Mouse (Mus musculus): ENCODE measurements around the gene Fgf9. TPM values are rescaled to one million over a fixed set of nuclear protein-coding genes. Genes with fewer than 3 reads are reported as not detected.
A peak's percentile ranks its signal among the peaks of the same experiment; 100 is the strongest.

Fgf9 gene
- total and polyA plus RNA-seq, 2 experiments from 2014 or later: 3.7 to 10.6 TPM

GRCm38 (mm10) chr14:58139506-58140055, 69.2 kb downstream of the Fgf9 start:
- no peak overlapping the region for H3K27ac ChIP-seq (ENCODE audit: low read depth)
- H3K9ac ChIP-seq (replicated peaks; ENCODE audit: low read depth, low read length): no peak overlapping the region
- H3K4me2 ChIP-seq (ENCODE audit: low read depth, low read length): no peak overlapping the region
- H3K27me3 ChIP-seq (ENCODE audit: control insufficient read depth, insufficient read depth, low read length): no peaks in the 10 kb centered on the region
- no peak overlapping the region for H3K4me3 ChIP-seq (ENCODE audit: low read depth, low read length)
- 73% methylated on average over 1 of the region's 1 CpGs for WGBS
- no peaks in the 10 kb centered on the region for H3K36me3 ChIP-seq (replicated peaks; ENCODE audit: control insufficient read depth, insufficient read depth, low read length)
- ATAC-seq (ENCODE audit: insufficient read depth, low read depth) (no peak), DNase-seq (ENCODE audit: low spot score) (no peak)
- TF ChIP-seq EP300 (IDR thresholded peaks at IDR 0.05; ENCODE audit: low read depth) (no peak), CTCF (IDR thresholded peaks at IDR 0.05; ENCODE audit: low read depth) (no peak)
- H3K4me1 ChIP-seq (ENCODE audit: control insufficient read depth, insufficient read depth): no peaks in the 10 kb centered on the region
- no peaks in the 10 kb centered on the region for H3K9me3 ChIP-seq (replicated peaks; ENCODE audit: control insufficient read depth, low read length)

- Histone ChIP-seq H3K9ac (replicated peaks; ENCODE audit: low read depth, low read length) (no peak overlapping the region), H3K4me1 (ENCODE audit: control insufficient read depth, insufficient read depth) (no peaks in the 10 kb centered on the region), H3K4me3 (ENCODE audit: low read depth, low read length) (peak overlapping the region; percentile 12; the same call in 1 of the 2 replicates), H3K27ac (ENCODE audit: low read depth) (peak overlapping the region; percentile 31; the same call in 1 of the 2 replicates), H3K36me3 (replicated peaks; ENCODE audit: control insufficient read depth, insufficient read depth, low read length) (no peaks in the 10 kb centered on the region), H3K9me3 (replicated peaks; ENCODE audit: control insufficient read depth, low read length) (no peaks in the 10 kb centered on the region), H3K4me2 (ENCODE audit: low read depth, low read length) (peak overlapping the region; percentile 39; the same call in 1 of the 2 replicates), H3K27me3 (ENCODE audit: control insufficient read depth, insufficient read depth, low read length) (no peaks in the 10 kb centered on the region)
- DNase-seq (ENCODE audit: low spot score) (no peak), ATAC-seq (ENCODE audit: insufficient read depth, low read depth) (no peak)
- WGBS: 53% methylated on average over 23 of the region's 23 CpGs
- TF ChIP-seq EP300 (IDR thresholded peaks at IDR 0.05; ENCODE audit: low read depth) (no peak), CTCF (IDR thresholded peaks at IDR 0.05; ENCODE audit: low read depth) (no peak)
These were observed 79.5 kb downstream of the Fgf9 start for GRCm38 (mm10) chr14:58149637-58150470.

- H3K27me3 ChIP-seq (ENCODE audit: control insufficient read depth, insufficient read depth, low read length): no peaks in the 10 kb centered on the region
- no peak overlapping the region for H3K9ac ChIP-seq (replicated peaks; ENCODE audit: low read depth, low read length)
- no peak overlapping the region for H3K27ac ChIP-seq (ENCODE audit: low read depth)
- no peak overlapping the region for H3K4me3 ChIP-seq (ENCODE audit: low read depth, low read length)
- no peaks in the 10 kb centered on the region for H3K9me3 ChIP-seq (replicated peaks; ENCODE audit: control insufficient read depth, low read length)
- WGBS: 91% methylated on average over 13 of the region's 13 CpGs
- ATAC-seq (ENCODE audit: insufficient read depth, low read depth): no peak
- no peak for TF ChIP-seq EP300 (IDR thresholded peaks at IDR 0.05; ENCODE audit: low read depth)
- no peak for TF ChIP-seq CTCF (IDR thresholded peaks at IDR 0.05; ENCODE audit: low read depth)
- DNase-seq (ENCODE audit: low spot score): no peak
- H3K36me3 ChIP-seq (replicated peaks; ENCODE audit: control insufficient read depth, insufficient read depth, low read length): no peaks in the 10 kb centered on the region
- H3K4me1 ChIP-seq (ENCODE audit: control insufficient read depth, insufficient read depth): no peaks in the 10 kb centered on the region
- H3K4me2 ChIP-seq (ENCODE audit: low read depth, low read length): no peak overlapping the region
These were observed 80.1 kb downstream of the Fgf9 start for GRCm38 (mm10) chr14:58150471-58150855.

GRCm38 (mm10) chr14:58152110-58152509, 81.8 kb downstream of the Fgf9 start:
- WGBS: 56% methylated on average over 1 of the region's 1 CpGs
- no peaks in the 10 kb centered on the region for H3K9me3 ChIP-seq (replicated peaks; ENCODE audit: control insufficient read depth, low read length)
- H3K4me1 ChIP-seq (ENCODE audit: control insufficient read depth, insufficient read depth): no peaks in the 10 kb centered on the region
- no peak overlapping the region for H3K9ac ChIP-seq (replicated peaks; ENCODE audit: low read depth, low read length)
- ATAC-seq (ENCODE audit: insufficient read depth, low read depth) (no peak), DNase-seq (ENCODE audit: low spot score) (no peak)
- no peak overlapping the region for H3K4me2 ChIP-seq (ENCODE audit: low read depth, low read length)
- no peaks in the 10 kb centered on the region for H3K27me3 ChIP-seq (ENCODE audit: control insufficient read depth, insufficient read depth, low read length)
- no peak overlapping the region for H3K4me3 ChIP-seq (ENCODE audit: low read depth, low read length)
- H3K27ac ChIP-seq (ENCODE audit: low read depth): no peak overlapping the region
- no peaks in the 10 kb centered on the region for H3K36me3 ChIP-seq (replicated peaks; ENCODE audit: control insufficient read depth, insufficient read depth, low read length)
- no peak for TF ChIP-seq EP300 (IDR thresholded peaks at IDR 0.05; ENCODE audit: low read depth)
- no peak for TF ChIP-seq CTCF (IDR thresholded peaks at IDR 0.05; ENCODE audit: low read depth)

- Histone ChIP-seq H3K4me1 (ENCODE audit: control insufficient read depth, insufficient read depth) (no peaks in the 10 kb centered on the region), H3K4me2 (ENCODE audit: low read depth, low read length) (no peak overlapping the region), H3K36me3 (replicated peaks; ENCODE audit: control insufficient read depth, insufficient read depth, low read length) (no peaks in the 10 kb centered on the region), H3K27me3 (ENCODE audit: control insufficient read depth, insufficient read depth, low read length) (no peaks in the 10 kb centered on the region), H3K9me3 (replicated peaks; ENCODE audit: control insufficient read depth, low read length) (no peaks in the 10 kb centered on the region), H3K4me3 (ENCODE audit: low read depth, low read length) (no peak overlapping the region), H3K27ac (ENCODE audit: low read depth) (no peak overlapping the region), H3K9ac (replicated peaks; ENCODE audit: low read depth, low read length) (no peak overlapping the region)
- 64% methylated on average over 15 of the region's 15 CpGs for WGBS
- no peak for DNase-seq (ENCODE audit: low spot score)
- ATAC-seq (ENCODE audit: insufficient read depth, low read depth): no peak; the same call in 1 of the 2 replicates
- TF ChIP-seq EP300 (IDR thresholded peaks at IDR 0.05; ENCODE audit: low read depth) (no peak), CTCF (IDR thresholded peaks at IDR 0.05; ENCODE audit: low read depth) (no peak)
These were observed 83.4 kb downstream of the Fgf9 start for GRCm38 (mm10) chr14:58153470-58154416.

All from heart, postnatal 0 days (tissue).